Mouse (Mus musculus) stomach, embryonic 16.5 days (tissue): ENCODE data around the gene Hoxd13. TPM values are rescaled to one million over a fixed set of nuclear protein-coding genes. Genes with fewer than 3 reads are reported as not detected.

Source experiments
- ATAC-seq: fragments of 200-750 bp; cut with Nextera tagmentation; 2 replicates; pipeline ENCODE4 v1.8.0; 2017; ENCODE audit warnings: moderate number of reproducible peaks, moderate TSS enrichment; ENCODE audit not compliant: insufficient read depth, low FRiP score
- H3K27ac ChIP-seq: fragments of 300-500 bp; sonication (generic); 2 replicates; pipeline ENCODE4 v1.5.1; 2014; ENCODE audit warnings: low read length
- H3K27me3 ChIP-seq: fragments of 300-500 bp; sonication (generic); 2 replicates; pipeline ENCODE4 v1.6.1; 2014; ENCODE audit warnings: low read length, control low read depth, mixed read lengths; ENCODE audit not compliant: control insufficient read depth, insufficient read depth
- H3K36me3 ChIP-seq: fragments of 300-500 bp; sonication (generic); 2 replicates; pipeline ENCODE4 v1.6.1; 2014; ENCODE audit warnings: low read length; ENCODE audit not compliant: control insufficient read depth, insufficient read depth
- H3K4me1 ChIP-seq: fragments of 300-500 bp; sonication (generic); 2 replicates; pipeline ENCODE4 v1.6.1; 2014; ENCODE audit warnings: low read length, control low read depth, mixed read lengths; ENCODE audit not compliant: control insufficient read depth, insufficient read depth
- H3K4me2 ChIP-seq: fragments of 300-500 bp; sonication (generic); 2 replicates; pipeline ENCODE4 v1.6.1; 2014; ENCODE audit warnings: low read depth, low read length, mixed read lengths
- H3K4me3 ChIP-seq: fragments of 300-500 bp; sonication (generic); replicated peaks from 2 replicates; pipeline ENCODE4 v1.5.1; 2014; ENCODE audit warnings: mild to moderate bottlenecking, low read length
- H3K9ac ChIP-seq: fragments of 300-500 bp; sonication (generic); 2 replicates; pipeline ENCODE4 v1.6.1; 2014; ENCODE audit warnings: low read length
- H3K9me3 ChIP-seq: fragments of 300-500 bp; sonication (generic); replicated peaks from 2 replicates; pipeline ENCODE4 v1.6.1; 2016; ENCODE audit warnings: low read length, control low read depth; ENCODE audit not compliant: control insufficient read depth
- WGBS: fragments of 180-500 bp; shearing (Covaris S2); extraction: QIAGEN DNeasy Blood & Tissue Kit; methylation state at CpG from one replicate; pipeline ENCODE4 v1.1.7; 2014; 5-methylcytosine and 5-hydroxymethylcytosine counted together
- polyA plus RNA-seq: library from polyadenylated mRNA; unstranded; fragments of >200 nt; fragmentation: Nextera tagmentation; extraction: Ambion mirVana; gene quantifications from 2 replicates; pipeline ENCODE4 v1.2.1, GENCODE M21; 2015

Hoxd13 gene
- polyA plus RNA-seq, 1 experiment from 2014 or later, result not detected

- no peaks in the 10 kb centered on the region for H3K9me3 ChIP-seq
- H3K4me3 ChIP-seq, result no peak overlapping the region
- no peak overlapping the region for H3K27ac ChIP-seq
- no peak for ATAC-seq
- no peak overlapping the region for H3K4me2 ChIP-seq
- H3K9ac ChIP-seq, result no peak overlapping the region
- H3K36me3 ChIP-seq, result no peaks in the 10 kb centered on the region
- H3K27me3 ChIP-seq, result peaks cover 90% of the 10 kb centered on the region
- 0 out of 2 replicates have a peak, but pooled peaks cover 3% of the 10 kb centered on the region for H3K4me1 ChIP-seq
- WGBS, result 7% methylated on average over 26 of the region's 26 CpGs
These were observed 35.7 kb downstream of the Hoxd13 start for GRCm38 (mm10) chr2:74703720-74704392.

- no peaks in the 10 kb centered on the region for H3K36me3 ChIP-seq
- no peak for ATAC-seq
- H3K4me3 ChIP-seq, result peak within 1 kb of the TSS; percentile 50
- H3K4me1 ChIP-seq, result 0 out of 2 replicates have a peak, but pooled peaks cover 3% of the 10 kb centered on the region
- H3K4me2 ChIP-seq, result peak within 1 kb of the TSS; percentile 74
- peaks cover 89% of the 10 kb centered on the region for H3K27me3 ChIP-seq
- H3K27ac ChIP-seq, result no peak within 1 kb of the TSS
- WGBS, result 1% methylated on average over 41 of the region's 52 CpGs
- H3K9ac ChIP-seq, result peak within 1 kb of the TSS; percentile 69
- no peaks in the 10 kb centered on the region for H3K9me3 ChIP-seq
These were observed 36.4 kb downstream of the Hoxd13 start, which contains the start of gene Hoxd8 for GRCm38 (mm10) chr2:74704393-74704998. Hoxd8 (plus strand) TSS chr2:74704615.

- peak overlapping the region; percentile 74 for H3K4me2 ChIP-seq
- WGBS, result 0% methylated on average over 41 of the region's 66 CpGs
- peak; percentile 8; the same call in 1 of the 2 replicates for ATAC-seq
- no peak overlapping the region for H3K27ac ChIP-seq
- H3K27me3 ChIP-seq, result peaks cover 89% of the 10 kb centered on the region
- H3K36me3 ChIP-seq, result no peaks in the 10 kb centered on the region
- H3K4me3 ChIP-seq, result peak overlapping the region; percentile 50
- H3K4me1 ChIP-seq, result 0 out of 2 replicates have a peak, but pooled peaks cover 3% of the 10 kb centered on the region
- peak overlapping the region; percentile 69 for H3K9ac ChIP-seq
- H3K9me3 ChIP-seq, result no peaks in the 10 kb centered on the region
These were observed 36.9 kb downstream of the Hoxd13 start for GRCm38 (mm10) chr2:74704999-74705466.

GRCm38 (mm10) chr2:74705467-74706089 is 37.5 kb downstream of the Hoxd13 start:
- Histone ChIP-seq H3K4me2 (peak overlapping the region; percentile 74), H3K4me1 (0 out of 2 replicates have a peak, but pooled peaks cover 3% of the 10 kb centered on the region), H3K9me3 (no peaks in the 10 kb centered on the region), H3K27me3 (peaks cover 89% of the 10 kb centered on the region), H3K36me3 (no peaks in the 10 kb centered on the region), H3K27ac (no peak overlapping the region), H3K4me3 (peak overlapping the region; percentile 50), H3K9ac (peak overlapping the region; percentile 69)
- under 1% methylated on average over 79 of the region's 85 CpGs for WGBS
- ATAC-seq, result peak; percentile 54; the same call in 1 of the 2 replicates

GRCm38 (mm10) chr2:74706393-74706960 is 38.4 kb downstream of the Hoxd13 start:
- H3K9ac ChIP-seq, result no peak overlapping the region
- peak overlapping the region; percentile 50 for H3K4me3 ChIP-seq
- H3K27me3 ChIP-seq, result peaks cover 87% of the 10 kb centered on the region
- 6% methylated on average over 13 of the region's 13 CpGs for WGBS
- no peaks in the 10 kb centered on the region for H3K9me3 ChIP-seq
- H3K27ac ChIP-seq, result no peak overlapping the region
- ATAC-seq, result no peak
- 0 out of 2 replicates have a peak, but pooled peaks cover 3% of the 10 kb centered on the region for H3K4me1 ChIP-seq
- H3K4me2 ChIP-seq, result 0 out of 2 replicates have a peak overlapping the region, but pooled peaks have one; percentile 1
- no peaks in the 10 kb centered on the region for H3K36me3 ChIP-seq

- no peak for ATAC-seq
- Histone ChIP-seq H3K9ac (no peak overlapping the region), H3K4me3 (no peak overlapping the region), H3K4me2 (no peak overlapping the region), H3K36me3 (no peaks in the 10 kb centered on the region), H3K27ac (no peak overlapping the region), H3K27me3 (peaks cover 92% of the 10 kb centered on the region), H3K9me3 (no peaks in the 10 kb centered on the region), H3K4me1 (0 out of 2 replicates have a peak, but pooled peaks cover 5% of the 10 kb centered on the region)
- 23% methylated on average over 7 of the region's 7 CpGs for WGBS
These were observed 39.5 kb downstream of the Hoxd13 start for GRCm38 (mm10) chr2:74707599-74707998.

GRCm38 (mm10) chr2:74708676-74709075 is 40.6 kb downstream of the Hoxd13 start:
- Histone ChIP-seq H3K4me2 (no peak overlapping the region), H3K9me3 (no peaks in the 10 kb centered on the region), H3K4me3 (no peak overlapping the region), H3K36me3 (no peaks in the 10 kb centered on the region), H3K27me3 (peaks cover 91% of the 10 kb centered on the region), H3K27ac (no peak overlapping the region), H3K4me1 (0 out of 2 replicates have a peak, but pooled peaks cover 5% of the 10 kb centered on the region), H3K9ac (no peak overlapping the region)
- WGBS, result 23% methylated on average over 4 of the region's 4 CpGs
- ATAC-seq, result no peak

GRCm38 (mm10) chr2:74709465-74710419 is 41.6 kb downstream of the Hoxd13 start:
- H3K4me1 ChIP-seq, result 0 out of 2 replicates have a peak, but pooled peaks cover 5% of the 10 kb centered on the region
- H3K4me3 ChIP-seq, result no peak overlapping the region
- WGBS, result 14% methylated on average over 5 of the region's 5 CpGs
- no peaks in the 10 kb centered on the region for H3K36me3 ChIP-seq
- H3K9me3 ChIP-seq, result no peaks in the 10 kb centered on the region
- peaks cover 88% of the 10 kb centered on the region for H3K27me3 ChIP-seq
- no peak for ATAC-seq
- H3K4me2 ChIP-seq, result no peak overlapping the region
- H3K9ac ChIP-seq, result no peak overlapping the region
- H3K27ac ChIP-seq, result no peak overlapping the region
